Mouse (Mus musculus): Measurements from ENCODE around the gene Mmrn1. TPM values are rescaled to one million over a fixed set of nuclear protein-coding genes. Genes with fewer than 3 reads are reported as not detected.

Mmrn1 gene
- polyA plus RNA-seq, 1 experiment = 1.4 TPM

- no peak for DNase-seq (ENCODE audit: low read depth in 1 of 2, low spot score in 2 of 2)
- Histone ChIP-seq H3K27ac (ENCODE audit: insufficient read depth, low read length) (no peak overlapping the region), H3K4me3 (ENCODE audit: extremely low read depth, insufficient read depth, insufficient read length) (no peak overlapping the region), H3K4me1 (ENCODE audit: control insufficient read depth, insufficient read depth, insufficient read length) (no peaks in the 10 kb centered on the region), H3K27me3 (ENCODE audit: control insufficient read depth, insufficient read depth, low read length) (no peaks in the 10 kb centered on the region), H3K36me3 (ENCODE audit: control insufficient read depth, insufficient read depth, low read length) (no peaks in the 10 kb centered on the region)
- TF ChIP-seq CTCF (IDR thresholded peaks at IDR 0.05; ENCODE audit: extremely low read depth, insufficient read depth, insufficient read length, insufficient replicate concordance) (no peak), POLR2A (IDR thresholded peaks at IDR 0.05; ENCODE audit: low read depth, low read length) (no peak)
- 90% methylated on average over 1 of the region's 1 CpGs for WGBS
Measured at GRCm38 (mm10) chr6:60996328-60996727, 71.6 kb downstream of the Mmrn1 start.

- H3K36me3 ChIP-seq (ENCODE audit: control insufficient read depth, insufficient read depth, low read length) = no peaks in the 10 kb centered on the region
- no peak for TF ChIP-seq POLR2A (IDR thresholded peaks at IDR 0.05; ENCODE audit: low read depth, low read length)
- TF ChIP-seq CTCF (IDR thresholded peaks at IDR 0.05; ENCODE audit: extremely low read depth, insufficient read depth, insufficient read length, insufficient replicate concordance) = no peak
- no peak overlapping the region for H3K27ac ChIP-seq (ENCODE audit: insufficient read depth, low read length)
- no peaks in the 10 kb centered on the region for H3K27me3 ChIP-seq (ENCODE audit: control insufficient read depth, insufficient read depth, low read length)
- WGBS = 78% methylated on average over 6 of the region's 6 CpGs
- H3K4me1 ChIP-seq (ENCODE audit: control insufficient read depth, insufficient read depth, insufficient read length) = no peaks in the 10 kb centered on the region
- DNase-seq (ENCODE audit: low read depth in 1 of 2, low spot score in 2 of 2) = no peak
- no peak overlapping the region for H3K4me3 ChIP-seq (ENCODE audit: extremely low read depth, insufficient read depth, insufficient read length)
Measured at GRCm38 (mm10) chr6:61001003-61001790, 76.4 kb downstream of the Mmrn1 start.

GRCm38 (mm10) chr6:61003916-61004765, 79.4 kb downstream of the Mmrn1 start:
- Histone ChIP-seq H3K27ac (ENCODE audit: insufficient read depth, low read length) (no peak overlapping the region), H3K4me1 (ENCODE audit: control insufficient read depth, insufficient read depth, insufficient read length) (no peaks in the 10 kb centered on the region), H3K36me3 (ENCODE audit: control insufficient read depth, insufficient read depth, low read length) (no peaks in the 10 kb centered on the region), H3K27me3 (ENCODE audit: control insufficient read depth, insufficient read depth, low read length) (no peaks in the 10 kb centered on the region), H3K4me3 (ENCODE audit: extremely low read depth, insufficient read depth, insufficient read length) (no peak overlapping the region)
- WGBS = 81% methylated on average over 3 of the region's 3 CpGs
- no peak for DNase-seq (ENCODE audit: low read depth in 1 of 2, low spot score in 2 of 2)
- TF ChIP-seq POLR2A (IDR thresholded peaks at IDR 0.05; ENCODE audit: low read depth, low read length) (no peak), CTCF (IDR thresholded peaks at IDR 0.05; ENCODE audit: extremely low read depth, insufficient read depth, insufficient read length, insufficient replicate concordance) (no peak)

GRCm38 (mm10) chr6:61013780-61014179, 89.0 kb downstream of the Mmrn1 start:
- Histone ChIP-seq H3K27me3 (ENCODE audit: control insufficient read depth, insufficient read depth, low read length) (no peaks in the 10 kb centered on the region), H3K27ac (ENCODE audit: insufficient read depth, low read length) (no peak overlapping the region), H3K36me3 (ENCODE audit: control insufficient read depth, insufficient read depth, low read length) (no peaks in the 10 kb centered on the region), H3K4me3 (ENCODE audit: extremely low read depth, insufficient read depth, insufficient read length) (no peak overlapping the region), H3K4me1 (ENCODE audit: control insufficient read depth, insufficient read depth, insufficient read length) (no peaks in the 10 kb centered on the region)
- 85% methylated on average over 5 of the region's 5 CpGs for WGBS
- TF ChIP-seq POLR2A (IDR thresholded peaks at IDR 0.05; ENCODE audit: low read depth, low read length) (no peak), CTCF (IDR thresholded peaks at IDR 0.05; ENCODE audit: extremely low read depth, insufficient read depth, insufficient read length, insufficient replicate concordance) (no peak)
- no peak for DNase-seq (ENCODE audit: low read depth in 1 of 2, low spot score in 2 of 2)

- H3K27me3 ChIP-seq (ENCODE audit: control insufficient read depth, insufficient read depth, low read length) = no peaks in the 10 kb centered on the region
- H3K4me1 ChIP-seq (ENCODE audit: control insufficient read depth, insufficient read depth, insufficient read length) = no peaks in the 10 kb centered on the region
- no peak for TF ChIP-seq POLR2A (IDR thresholded peaks at IDR 0.05; ENCODE audit: low read depth, low read length)
- TF ChIP-seq CTCF (IDR thresholded peaks at IDR 0.05; ENCODE audit: extremely low read depth, insufficient read depth, insufficient read length, insufficient replicate concordance) = no peak
- H3K27ac ChIP-seq (ENCODE audit: insufficient read depth, low read length) = no peak overlapping the region
- WGBS = 86% methylated on average over 1 of the region's 1 CpGs
- no peak for DNase-seq (ENCODE audit: low read depth in 1 of 2, low spot score in 2 of 2)
- no peak overlapping the region for H3K4me3 ChIP-seq (ENCODE audit: extremely low read depth, insufficient read depth, insufficient read length)
- no peaks in the 10 kb centered on the region for H3K36me3 ChIP-seq (ENCODE audit: control insufficient read depth, insufficient read depth, low read length)
Measured at GRCm38 (mm10) chr6:61019689-61020088, 94.9 kb downstream of the Mmrn1 start.

- no peak for DNase-seq (ENCODE audit: low read depth in 1 of 2, low spot score in 2 of 2)
- Histone ChIP-seq H3K36me3 (ENCODE audit: control insufficient read depth, insufficient read depth, low read length) (no peaks in the 10 kb centered on the region), H3K27ac (ENCODE audit: insufficient read depth, low read length) (no peak overlapping the region), H3K4me1 (ENCODE audit: control insufficient read depth, insufficient read depth, insufficient read length) (no peaks in the 10 kb centered on the region), H3K4me3 (ENCODE audit: extremely low read depth, insufficient read depth, insufficient read length) (no peak overlapping the region), H3K27me3 (ENCODE audit: control insufficient read depth, insufficient read depth, low read length) (no peaks in the 10 kb centered on the region)
- WGBS = 89% methylated on average over 1 of the region's 1 CpGs
- TF ChIP-seq POLR2A (IDR thresholded peaks at IDR 0.05; ENCODE audit: low read depth, low read length) = no peak
- no peak for TF ChIP-seq CTCF (IDR thresholded peaks at IDR 0.05; ENCODE audit: extremely low read depth, insufficient read depth, insufficient read length, insufficient replicate concordance)
Measured at GRCm38 (mm10) chr6:61020995-61021394, 96.2 kb downstream of the Mmrn1 start.

Data from spleen, adult 2 months (tissue).